Mouse (Mus musculus) frontal cortex, postnatal 14 days (tissue): ENCODE measurements around the gene Mx1.

Source experiments
- DNase-seq, 2 experiments: peaks; one replicate each; pipeline ENCODE4 v3.0.0; 2022; ENCODE audit warnings: low spot score in 2 of 2

Gene Mx1

DNA sequence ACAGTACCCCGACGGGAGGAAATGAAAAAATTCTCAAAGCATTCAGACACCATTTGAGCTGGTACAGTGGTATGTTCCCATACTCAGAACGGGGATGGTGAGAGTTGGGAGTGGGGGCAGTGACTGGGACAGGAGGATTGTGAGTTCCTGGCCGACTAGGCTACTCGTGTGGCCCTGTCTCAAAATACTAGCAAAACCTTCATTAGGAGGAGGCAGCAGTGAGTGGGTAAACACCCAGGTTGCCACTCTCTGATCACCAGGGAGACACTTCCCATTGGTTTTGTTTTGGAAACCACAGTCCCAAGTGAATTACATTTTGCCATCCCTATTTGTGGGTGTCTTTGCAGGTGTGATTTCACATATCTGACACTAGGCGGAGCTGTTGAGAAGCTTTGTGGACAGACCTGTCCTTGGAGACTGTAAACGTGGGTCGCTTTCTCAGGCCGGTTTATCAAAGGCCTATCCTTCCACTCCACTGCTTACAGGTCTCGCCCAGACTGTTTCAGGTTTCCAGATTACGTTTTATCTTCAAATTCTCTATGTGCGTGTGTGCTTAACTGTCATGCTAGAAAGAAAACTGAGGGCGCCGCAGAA lies 18.9 kb downstream of the Mx1 start:
- no peak for DNase-seq

GRCm38 (mm10) chr16:97441967-97442366 lies 20.7 kb downstream of the Mx1 start:
- peak in 1 of 2 experiments; percentile 26 for DNase-seq

GRCm38 (mm10) chr16:97438191-97438590 lies 24.5 kb downstream of the Mx1 start:
- no peak for DNase-seq

DNA sequence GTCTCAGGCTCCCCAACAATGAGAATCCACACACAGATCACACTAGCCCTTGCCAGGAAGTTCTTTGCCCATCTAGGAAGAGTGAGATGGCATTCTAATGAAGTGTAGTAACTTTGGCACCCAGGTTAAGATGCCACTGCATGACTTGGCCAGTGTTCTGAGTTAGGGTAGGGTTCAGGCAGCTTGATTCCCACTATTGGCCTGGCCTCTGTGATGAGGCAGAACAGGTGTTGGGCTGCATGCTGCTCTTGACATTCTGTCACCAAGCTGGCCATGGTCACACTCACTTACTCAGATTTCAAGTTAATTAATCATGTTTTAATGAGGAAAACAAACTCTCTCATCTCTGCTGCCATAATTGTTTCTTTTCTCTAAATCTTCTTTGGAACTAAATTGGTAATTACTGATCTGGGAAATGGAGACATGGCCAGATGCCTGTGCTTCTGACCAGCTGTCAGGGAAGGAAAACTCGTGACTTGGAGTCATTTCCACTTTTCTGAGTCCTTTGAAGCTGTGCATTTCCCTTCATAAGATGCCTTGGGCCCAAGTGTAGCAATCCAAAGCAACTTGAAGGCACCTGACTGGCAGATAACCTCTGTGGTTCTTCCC lies 25.2 kb downstream of the Mx1 start:
- no peak for DNase-seq

GRCm38 (mm10) chr16:97434206-97434605 lies 28.5 kb downstream of the Mx1 start:
- DNase-seq = no peak

DNA sequence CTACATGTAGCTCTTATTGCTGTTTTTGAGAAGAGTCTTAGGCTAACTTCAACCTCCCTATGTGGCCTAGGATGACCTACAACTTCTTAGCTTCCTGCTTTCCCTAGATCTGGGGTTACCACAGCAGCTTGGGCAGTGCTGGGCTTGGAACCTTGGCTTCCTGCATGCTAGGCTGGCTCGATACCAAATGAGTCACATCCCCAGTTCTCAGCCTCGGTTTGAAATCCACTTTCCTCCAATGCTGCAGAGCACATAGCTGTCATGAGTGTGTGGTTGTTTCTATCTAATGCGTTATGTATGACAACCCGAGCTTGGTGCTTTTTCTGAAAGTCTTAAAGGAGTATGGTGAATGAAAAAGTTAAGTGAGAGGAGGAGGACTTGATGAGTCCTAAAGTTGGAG lies 31.4 kb downstream of the Mx1 start:
- DNase-seq = no peak

GRCm38 (mm10) chr16:97430091-97430490 lies 32.6 kb downstream of the Mx1 start:
- DNase-seq = no peak

DNA sequence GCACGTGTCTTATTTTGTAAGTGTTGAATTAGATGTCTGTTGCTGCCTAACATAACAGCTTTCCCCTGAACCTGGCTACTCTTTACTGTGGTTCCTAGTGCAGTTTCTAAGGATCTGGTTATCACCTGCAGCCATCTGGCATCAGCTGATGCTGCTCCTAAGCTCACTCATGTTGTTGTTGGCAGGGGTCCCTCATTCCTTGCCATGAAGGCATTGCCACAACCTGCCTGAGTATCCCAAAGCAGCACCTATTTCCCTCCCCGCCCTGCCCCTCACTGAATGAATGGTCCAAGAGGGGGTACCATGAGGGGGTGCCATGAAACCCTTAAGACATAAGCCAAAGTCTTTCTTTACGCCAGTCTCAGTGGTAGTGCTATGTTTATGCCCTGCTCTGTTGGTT lies 34.7 kb downstream of the Mx1 start:
- no peak for DNase-seq

DNA sequence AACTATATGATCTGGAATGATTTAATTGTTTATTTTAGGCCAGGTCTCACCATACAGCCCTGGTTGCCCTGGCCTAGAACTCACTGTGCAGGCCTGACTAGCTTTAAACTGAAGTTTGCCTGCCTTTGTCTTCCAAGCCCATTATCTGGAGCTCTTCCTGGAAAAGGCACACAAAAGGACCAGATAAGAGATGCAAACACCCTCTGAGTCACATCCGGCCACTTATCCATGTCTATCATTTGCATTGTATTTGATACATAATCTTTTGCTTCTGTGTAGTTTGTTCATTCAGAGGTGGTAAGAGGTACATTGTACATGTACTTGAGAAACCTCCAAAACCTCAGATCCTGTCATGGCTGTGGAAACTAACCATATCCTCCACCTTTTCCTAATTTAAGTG lies 39.1 kb downstream of the Mx1 start:
- DNase-seq = no peak

GRCm38 (mm10) chr16:97421671-97422070 lies 41.0 kb downstream of the Mx1 start:
- DNase-seq = no peak

DNA sequence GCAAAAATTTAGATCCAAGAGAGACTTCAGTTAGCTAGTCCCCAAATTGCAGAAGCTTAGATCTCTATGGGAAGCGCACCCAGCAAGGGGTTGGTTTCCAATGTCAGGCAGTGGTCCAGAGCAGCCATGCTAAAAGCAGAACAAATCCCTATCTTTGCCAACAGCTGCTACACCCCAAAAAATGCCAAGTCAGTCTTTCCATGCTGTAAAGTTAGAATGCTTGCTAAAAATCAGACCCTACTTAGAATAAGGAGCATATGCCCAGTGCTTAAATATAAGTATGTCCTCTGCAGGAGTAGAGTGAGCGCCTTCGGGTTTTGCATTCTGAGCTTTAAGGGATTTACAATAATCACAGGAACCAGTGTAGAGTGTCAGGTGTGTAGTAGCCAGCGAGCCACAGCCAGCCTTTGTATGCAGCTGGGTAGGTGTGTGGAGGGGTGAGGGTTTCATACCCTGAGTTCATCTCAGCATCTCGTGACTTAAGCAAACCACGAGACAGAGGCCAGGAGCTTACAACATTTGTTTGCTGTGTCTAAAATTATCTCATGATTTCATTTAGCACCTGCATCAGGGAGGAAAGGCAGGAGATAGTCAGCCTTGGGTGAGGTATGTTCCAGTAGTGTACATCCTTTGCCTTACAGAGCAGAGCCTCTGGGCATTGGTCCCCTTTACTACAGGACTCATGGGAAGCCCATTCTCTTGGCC lies 43.8 kb downstream of the Mx1 start:
- no peak for DNase-seq

GRCm38 (mm10) chr16:97417896-97418542 lies 44.7 kb downstream of the Mx1 start:
- peak; percentile 29 to 34 for DNase-seq

GRCm38 (mm10) chr16:97405476-97406012 lies 57.2 kb downstream of the Mx1 start:
- no peak for DNase-seq

GRCm38 (mm10) chr16:97402213-97402785 lies 60.4 kb downstream of the Mx1 start:
- DNase-seq = no peak

DNA sequence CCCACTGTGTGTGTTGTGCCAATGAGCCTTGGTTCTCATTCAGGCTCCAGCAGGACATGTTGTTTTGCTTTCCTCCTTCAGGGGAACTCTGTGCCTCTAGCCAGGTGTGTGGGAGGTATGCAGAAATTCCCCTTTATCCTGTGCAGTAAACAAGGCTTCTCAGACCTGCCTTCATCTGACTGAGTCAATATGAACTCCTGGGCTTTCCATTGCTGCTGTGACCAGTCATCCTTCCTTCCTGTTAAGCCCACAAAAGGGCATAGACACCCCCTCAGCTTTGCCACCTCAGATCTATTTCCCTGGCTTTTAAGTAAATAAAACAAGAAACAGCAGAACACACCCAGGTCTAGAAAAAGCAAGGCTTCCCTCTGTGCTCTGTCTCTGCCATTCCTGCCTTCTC lies 61.0 kb downstream of the Mx1 start:
- no peak for DNase-seq

DNA sequence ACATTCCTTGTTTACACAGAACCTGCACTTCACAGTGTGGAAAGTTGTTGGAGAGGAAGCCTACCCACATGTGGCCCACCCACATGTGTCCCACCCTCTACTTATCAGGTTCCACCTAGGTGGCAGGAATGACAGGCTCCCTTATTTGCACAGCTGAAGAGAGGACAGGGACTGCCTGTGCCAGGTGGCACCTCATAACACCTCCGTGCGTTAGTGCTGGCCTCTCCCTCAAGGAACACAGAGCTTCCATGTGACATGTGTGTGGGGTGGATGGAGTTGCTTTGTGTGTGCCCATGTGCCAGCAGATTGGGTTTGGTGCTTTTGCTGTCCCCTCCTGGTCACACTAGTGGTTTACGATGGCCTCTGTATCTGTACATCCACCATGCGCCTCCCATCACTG lies 62.7 kb downstream of the Mx1 start:
- no peak for DNase-seq

DNA sequence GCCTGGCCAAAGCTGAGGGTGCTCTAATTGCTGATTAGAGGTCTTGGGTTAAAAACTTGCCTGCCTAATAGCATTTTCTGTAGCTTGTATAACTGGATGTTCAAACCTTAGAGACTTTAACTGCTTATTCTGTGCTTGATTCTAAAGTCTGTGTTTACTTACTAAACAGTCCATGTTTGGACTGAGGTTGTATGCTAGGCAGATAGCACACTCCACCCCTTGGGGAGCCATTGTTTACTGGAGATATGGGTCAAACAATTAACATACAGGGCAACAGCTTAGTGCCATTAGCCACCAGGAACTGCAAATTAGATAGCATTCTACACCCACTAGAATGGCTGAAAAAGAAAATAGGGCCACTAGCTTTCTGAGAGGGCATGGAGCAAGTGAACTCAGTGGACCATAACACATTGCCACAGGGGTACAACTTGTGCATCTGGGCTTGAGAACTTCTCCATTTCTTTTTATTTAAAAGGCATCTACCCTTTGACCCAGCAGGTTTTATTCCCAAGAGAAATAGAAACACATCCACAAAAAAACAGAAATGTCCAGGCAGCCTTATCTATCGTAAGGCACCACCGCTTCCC lies 64.7 kb downstream of the Mx1 start:
- DNase-seq = no peak
